Mouse (Mus musculus) kidney, embryonic 14.5 days (tissue): ENCODE data around the gene Scyl2. TPM values are rescaled to one million over a fixed set of nuclear protein-coding genes. Genes with fewer than 3 reads are reported as not detected.

Experiments
- ATAC-seq: fragments of 200-750 bp; cut with Nextera tagmentation; 2 replicates; pipeline ENCODE4 v1.8.0; 2017; ENCODE audit warnings: moderate number of reproducible peaks, mild to moderate bottlenecking, moderate TSS enrichment, moderate library complexity; ENCODE audit not compliant: low FRiP score, low TSS enrichment
- H3K27ac ChIP-seq: fragments of 300-500 bp; sonication (generic); 2 replicates; pipeline ENCODE4 v1.5.1; 2014; ENCODE audit warnings: low read depth, mild to moderate bottlenecking, low read length, moderate library complexity, mixed read lengths
- H3K27me3 ChIP-seq: fragments of 300-500 bp; sonication (generic); 2 replicates; pipeline ENCODE4 v1.6.1; 2014; ENCODE audit warnings: mild to moderate bottlenecking, low read length; ENCODE audit not compliant: control insufficient read depth, insufficient read depth
- H3K36me3 ChIP-seq: fragments of 300-500 bp; sonication (generic); 2 replicates; pipeline ENCODE4 v1.6.1; 2014; ENCODE audit warnings: low read length, mixed read lengths; ENCODE audit not compliant: control insufficient read depth, insufficient read depth
- H3K4me1 ChIP-seq: fragments of 300-500 bp; sonication (generic); 2 replicates; pipeline ENCODE4 v1.6.1; 2014; ENCODE audit warnings: low read length, mixed read lengths; ENCODE audit not compliant: control insufficient read depth, insufficient read depth
- H3K4me2 ChIP-seq: fragments of 300-500 bp; sonication (generic); replicated peaks from 2 replicates; pipeline ENCODE4 v1.6.1; 2014; ENCODE audit warnings: low read depth, mild to moderate bottlenecking, low read length
- H3K4me3 ChIP-seq: fragments of 300-500 bp; sonication (generic); 2 replicates; pipeline ENCODE4 v1.5.1; 2014; ENCODE audit warnings: mild to moderate bottlenecking, low read length
- H3K9ac ChIP-seq: fragments of 300-500 bp; sonication (generic); 2 replicates; pipeline ENCODE4 v1.6.1; 2014; ENCODE audit warnings: low read depth, mild to moderate bottlenecking, low read length, moderate library complexity
- H3K9me3 ChIP-seq: fragments of 300-500 bp; sonication (generic); 2 replicates; pipeline ENCODE4 v1.6.1; 2016; ENCODE audit warnings: low read length; ENCODE audit not compliant: control insufficient read depth
- WGBS: fragments of 180-500 bp; shearing (Covaris S2); extraction: QIAGEN DNeasy Blood & Tissue Kit; methylation state at CpG from one replicate; pipeline ENCODE4 v1.1.7; 2014; 5-methylcytosine and 5-hydroxymethylcytosine counted together
- polyA plus RNA-seq: library from polyadenylated mRNA; unstranded; fragments of >200 nt; fragmentation: Nextera tagmentation; extraction: Ambion mirVana; gene quantifications from 2 replicates; pipeline ENCODE4 v1.2.1, GENCODE M21; 2014

Scyl2 gene
- polyA plus RNA-seq, 1 experiment from 2014 or later = 16.0 TPM

- no peak for ATAC-seq
Measured at GRCm38 (mm10) chr10:89595935-89596334, 90.2 kb downstream of the Scyl2 start.

GRCm38 (mm10) chr10:89595514-89595913 is 90.6 kb downstream of the Scyl2 start:
- Histone ChIP-seq H3K9ac (no peak overlapping the region), H3K9me3 (no peaks in the 10 kb centered on the region), H3K27me3 (no peaks in the 10 kb centered on the region), H3K4me2 (no peak overlapping the region), H3K4me1 (no peaks in the 10 kb centered on the region), H3K4me3 (no peak overlapping the region), H3K36me3 (no peaks in the 10 kb centered on the region), H3K27ac (no peak overlapping the region)
- no peak for ATAC-seq
- WGBS = 72% methylated on average over 1 of the region's 1 CpGs

More at GRCm38 (mm10) chr10:89595935-89596334, 90.2 kb downstream of the Scyl2 start:
- no peak overlapping the region for H3K4me2 ChIP-seq
- H3K4me1 ChIP-seq = no peaks in the 10 kb centered on the region
- H3K4me3 ChIP-seq = no peak overlapping the region
- no peaks in the 10 kb centered on the region for H3K9me3 ChIP-seq
- 77% methylated on average over 5 of the region's 5 CpGs for WGBS
- H3K36me3 ChIP-seq = no peaks in the 10 kb centered on the region
- H3K9ac ChIP-seq = no peak overlapping the region
- no peaks in the 10 kb centered on the region for H3K27me3 ChIP-seq
- no peak overlapping the region for H3K27ac ChIP-seq

- Histone ChIP-seq H3K9ac (no peak overlapping the region), H3K36me3 (no peaks in the 10 kb centered on the region), H3K9me3 (no peaks in the 10 kb centered on the region), H3K4me1 (no peaks in the 10 kb centered on the region), H3K27me3 (no peaks in the 10 kb centered on the region), H3K4me3 (no peak overlapping the region), H3K4me2 (no peak overlapping the region), H3K27ac (no peak overlapping the region)
- 88% methylated on average over 4 of the region's 4 CpGs for WGBS
- ATAC-seq = no peak
Measured at GRCm38 (mm10) chr10:89594309-89594708, 91.8 kb downstream of the Scyl2 start.

GRCm38 (mm10) chr10:89592797-89593196 is 93.3 kb downstream of the Scyl2 start:
- Histone ChIP-seq H3K27ac (no peak overlapping the region), H3K4me2 (no peak overlapping the region), H3K9me3 (no peaks in the 10 kb centered on the region), H3K9ac (no peak overlapping the region), H3K27me3 (no peaks in the 10 kb centered on the region), H3K4me3 (no peak overlapping the region), H3K36me3 (no peaks in the 10 kb centered on the region), H3K4me1 (no peaks in the 10 kb centered on the region)
- 68% methylated on average over 4 of the region's 4 CpGs for WGBS
- no peak for ATAC-seq

GRCm38 (mm10) chr10:89589877-89590276 is 96.2 kb downstream of the Scyl2 start:
- WGBS = 90% methylated on average over 1 of the region's 1 CpGs
- Histone ChIP-seq H3K4me2 (no peak overlapping the region), H3K9ac (no peak overlapping the region), H3K27ac (no peak overlapping the region), H3K9me3 (no peaks in the 10 kb centered on the region), H3K4me3 (no peak overlapping the region), H3K27me3 (no peaks in the 10 kb centered on the region), H3K4me1 (no peaks in the 10 kb centered on the region), H3K36me3 (no peaks in the 10 kb centered on the region)
- ATAC-seq = no peak

Other genes with a start within 250 kb of the Scyl2 start
- 11.9 and 22.3 TPM in 2 replicates for gene Gas2l3, start 242.3 kb downstream of the Scyl2 start, polyA plus RNA-seq
- gene Nr1h4, start 152.7 kb downstream of the Scyl2 start, polyA plus RNA-seq = 0.34 and 0.66 TPM in 2 replicates
- gene Slc17a8, start 65.0 kb downstream of the Scyl2 start, polyA plus RNA-seq = 0.29 and 0.45 TPM in 2 replicates
- gene Actr6, start 46.0 kb upstream of the Scyl2 start, polyA plus RNA-seq = 36.3 and 48.7 TPM in 2 replicates
- gene Uhrf1bp1l, start 58.7 kb upstream of the Scyl2 start, polyA plus RNA-seq = 22.9 and 38.0 TPM in 2 replicates
- gene Anks1b, start 187.2 kb upstream of the Scyl2 start, polyA plus RNA-seq = 4.2 and 4.4 TPM in 2 replicates